Mouse (Mus musculus) heart, adult 10 weeks (tissue): Measurements from ENCODE around the gene Otud5. TPM values are rescaled to one million over a fixed set of nuclear protein-coding genes. Genes with fewer than 3 reads are reported as not detected.

ENCODE experiments used
- polyA plus RNA-seq: library from polyadenylated mRNA; stranded (reverse); fragments of 350-450 nt; fragmentation: Illumina TruSeq; extraction: RNeasy Lipid Tissue Mini Kit (QIAGEN cat#74804); gene quantifications from one replicate; pipeline ENCODE4 v1.2.3, GENCODE M21; 2014; ENCODE audit warnings: low read depth, low replicate concordance

Otud5 gene
- 30.2 TPM for polyA plus RNA-seq

GRCm38 (mm10) chrX:7841163-7842162 lies at the start of gene Otud5:
TSS of gene Otud5 (plus strand) at chrX:7841364.

GRCm38 (mm10) chrX:7821865-7822779 lies 19.0 kb upstream of the Otud5 start, which contains the start of gene Kcnd1:
TSS of gene Kcnd1 (plus strand) at chrX:7822289.

GRCm38 (mm10) chrX:7878007-7878419 lies 36.8 kb downstream of the Otud5 start, which contains the start of gene Pim2:
TSS of gene Pim2 (plus strand) at chrX:7878262.

GRCm38 (mm10) chrX:7883841-7884567 lies 42.8 kb downstream of the Otud5 start, which contains the start of gene Slc35a2:
TSS of gene Slc35a2 (plus strand) at chrX:7884028.

GRCm38 (mm10) chrX:7898880-7899874 lies 58.0 kb downstream of the Otud5 start, which contains the start of the genes Pqbp1 and Timm17b:
TSS of gene Pqbp1 (minus strand) at chrX:7899269.
TSS of gene Timm17b (plus strand) at chrX:7899357.

GRCm38 (mm10) chrX:7907735-7908134 lies 66.6 kb downstream of the Otud5 start, which contains the start of gene Gm10491:
TSS of gene Gm10491 (minus strand) at chrX:7907835.

GRCm38 (mm10) chrX:7909242-7909641 lies 68.1 kb downstream of the Otud5 start, which contains the start of gene Gm10490:
TSS of gene Gm10490 (plus strand) at chrX:7909542.

GRCm38 (mm10) chrX:7919601-7920383 lies 78.6 kb downstream of the Otud5 start, which contains the start of gene Pcsk1n:
TSS of gene Pcsk1n (plus strand) at chrX:7919822.

Other genes with a start within 250 kb of the Otud5 start
- gene Ccdc22, start 235.8 kb upstream of the Otud5 start, polyA plus RNA-seq = 11.1 TPM
- not detected for gene Cacna1f, start 234.3 kb upstream of the Otud5 start, polyA plus RNA-seq
- gene Syp, start 202.9 kb upstream of the Otud5 start, polyA plus RNA-seq = 2.5 TPM
- gene Prickle3, start 184.1 kb upstream of the Otud5 start, polyA plus RNA-seq = 21.7 TPM
- 66.5 TPM for gene Plp2, start 170.0 kb upstream of the Otud5 start, polyA plus RNA-seq
- gene Magix, start 160.1 kb upstream of the Otud5 start, polyA plus RNA-seq = 32.0 TPM
- gene Gpkow, start 144.2 kb upstream of the Otud5 start, polyA plus RNA-seq = 24.2 TPM
- gene Wdr45, start 127.0 kb upstream of the Otud5 start, polyA plus RNA-seq = 54.2 TPM
- not detected for gene Gm45208, start 119.1 kb upstream of the Otud5 start, polyA plus RNA-seq
- 8.6 TPM for gene Praf2, start 112.9 kb upstream of the Otud5 start, polyA plus RNA-seq
- 0.60 TPM for gene Ccdc120, start 90.5 kb upstream of the Otud5 start, polyA plus RNA-seq
- 13.1 TPM for gene Tfe3, start 78.8 kb upstream of the Otud5 start, polyA plus RNA-seq
- gene Gripap1, start 51.6 kb upstream of the Otud5 start, polyA plus RNA-seq = 40.7 TPM
- gene Kcnd1, start 19.1 kb upstream of the Otud5 start, polyA plus RNA-seq = 0.71 TPM
- 3.6 TPM for gene Pim2, start 36.9 kb downstream of the Otud5 start, polyA plus RNA-seq
- gene Slc35a2, start 42.7 kb downstream of the Otud5 start, polyA plus RNA-seq = 21.7 TPM
- 41.7 TPM for gene Pqbp1, start 57.9 kb downstream of the Otud5 start, polyA plus RNA-seq
- 22.8 TPM for gene Timm17b, start 58.0 kb downstream of the Otud5 start, polyA plus RNA-seq
- gene Gm10491, start 66.5 kb downstream of the Otud5 start, polyA plus RNA-seq = not detected
- not detected for gene Gm10490, start 68.2 kb downstream of the Otud5 start, polyA plus RNA-seq
- not detected for gene Pcsk1n, start 78.5 kb downstream of the Otud5 start, polyA plus RNA-seq
- gene Eras, start 87.2 kb downstream of the Otud5 start, polyA plus RNA-seq = not detected
- 12.4 TPM for gene Hdac6, start 106.5 kb downstream of the Otud5 start, polyA plus RNA-seq
- gene Gata1, start 136.7 kb downstream of the Otud5 start, polyA plus RNA-seq = not detected
- not detected for gene Glod5, start 177.1 kb downstream of the Otud5 start, polyA plus RNA-seq
- 4.6 TPM for gene Suv39h1, start 233.4 kb downstream of the Otud5 start, polyA plus RNA-seq
- 1.2 TPM for gene Was, start 249.1 kb downstream of the Otud5 start, polyA plus RNA-seq